Mouse (Mus musculus) adrenal gland, postnatal 36 days (tissue): ENCODE measurements around the gene Larp1. TPM values are rescaled to one million over a fixed set of nuclear protein-coding genes. Genes with fewer than 3 reads are reported as not detected.

Experiments
- DNase-seq, 2 experiments: peaks; one replicate each; pipeline ENCODE4 v3.0.0; 2021; ENCODE audit warnings: mixed read lengths in 1 of 2
- total RNA-seq, 2 experiments: library from RNA; stranded (reverse); gene quantifications; 2 replicates each; pipeline ENCODE4 v1.2.3; 2021

Gene Larp1
- total RNA-seq, 2 experiments from 2014 or later: 102 to 112 TPM

DNA sequence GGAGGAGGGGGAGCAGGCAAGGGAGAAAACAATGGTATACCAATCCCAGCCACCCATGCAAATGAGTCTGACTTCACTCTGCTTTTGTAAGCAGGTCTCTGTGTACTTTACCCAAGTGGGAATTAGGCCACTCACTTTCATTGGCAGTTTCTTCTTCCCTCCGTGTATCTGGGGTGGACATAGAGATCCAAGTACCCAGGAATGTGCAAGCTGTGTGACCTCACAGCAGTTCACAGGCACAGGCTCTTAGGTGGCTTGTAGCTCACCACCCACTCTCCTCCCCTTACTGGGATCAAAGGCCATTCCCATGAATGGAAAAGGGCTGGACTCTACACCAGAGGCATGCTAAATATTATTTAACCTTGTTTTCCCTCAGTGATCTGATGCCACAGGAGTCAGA is 10.0 kb upstream of the Larp1 start:
- no peak for DNase-seq

DNA sequence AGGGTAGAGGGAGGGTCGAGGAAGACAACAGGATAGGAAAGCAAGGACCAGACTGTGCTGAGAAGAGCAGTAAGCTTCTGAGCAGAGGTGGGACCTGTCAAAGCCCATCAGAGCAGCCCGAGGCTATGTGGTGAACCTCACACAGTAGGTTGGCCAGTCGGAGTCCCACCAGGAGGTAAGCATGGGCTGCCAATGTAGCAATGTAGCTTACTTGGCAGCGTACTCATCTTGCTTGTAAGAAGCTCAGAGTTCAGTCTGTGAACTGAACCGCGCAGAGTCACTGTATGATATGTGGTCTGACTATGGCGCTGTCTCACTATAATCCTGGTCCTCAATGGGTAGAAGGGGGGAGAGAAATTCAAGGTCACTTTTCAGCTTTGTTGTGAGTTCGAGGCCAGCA is 5.7 kb upstream of the Larp1 start:
- no peak for DNase-seq

- peak; percentile 67 to 81 for DNase-seq
Measured at GRCm38 (mm10) chr11:58003734-58004133, 5.1 kb upstream of the Larp1 start.

GRCm38 (mm10) chr11:58005110-58005509 is 3.8 kb upstream of the Larp1 start:
- no peak for DNase-seq

- DNase-seq: no peak
Measured at GRCm38 (mm10) chr11:58008013-58008412, 851 bp upstream of the Larp1 start.

DNA sequence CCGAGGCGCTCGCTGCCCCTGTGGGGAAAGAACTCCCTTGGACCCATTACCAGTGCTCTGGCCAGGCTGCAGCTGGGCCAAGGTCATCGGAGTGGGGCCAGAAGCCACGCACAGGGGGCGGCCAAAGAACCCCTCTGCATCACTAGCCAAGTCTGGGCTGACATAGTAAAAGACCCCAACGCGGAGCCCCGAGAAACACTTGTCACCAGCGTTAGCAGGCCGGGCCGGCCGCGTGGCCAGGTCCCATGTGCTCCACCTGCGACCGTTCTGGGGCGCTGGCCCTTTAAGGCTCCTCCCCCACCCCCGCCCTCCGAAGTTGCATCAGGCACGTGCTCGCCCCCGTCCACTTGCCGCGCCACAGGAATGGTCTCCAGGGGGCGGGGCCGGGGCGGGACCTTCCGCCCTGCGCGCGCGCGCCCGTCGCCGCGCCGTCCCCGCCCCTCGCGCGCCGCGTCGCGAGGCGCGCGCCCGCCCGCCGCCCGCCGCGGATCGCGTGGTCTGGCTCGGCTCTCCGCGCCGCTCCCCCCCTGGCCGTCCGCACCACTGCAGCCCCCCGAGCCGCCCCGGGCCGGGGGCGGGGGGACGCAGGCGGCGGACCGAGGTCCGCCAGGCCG is 320 bp upstream of the Larp1 start:
- DNase-seq: peak; percentile 87 to 93

DNA sequence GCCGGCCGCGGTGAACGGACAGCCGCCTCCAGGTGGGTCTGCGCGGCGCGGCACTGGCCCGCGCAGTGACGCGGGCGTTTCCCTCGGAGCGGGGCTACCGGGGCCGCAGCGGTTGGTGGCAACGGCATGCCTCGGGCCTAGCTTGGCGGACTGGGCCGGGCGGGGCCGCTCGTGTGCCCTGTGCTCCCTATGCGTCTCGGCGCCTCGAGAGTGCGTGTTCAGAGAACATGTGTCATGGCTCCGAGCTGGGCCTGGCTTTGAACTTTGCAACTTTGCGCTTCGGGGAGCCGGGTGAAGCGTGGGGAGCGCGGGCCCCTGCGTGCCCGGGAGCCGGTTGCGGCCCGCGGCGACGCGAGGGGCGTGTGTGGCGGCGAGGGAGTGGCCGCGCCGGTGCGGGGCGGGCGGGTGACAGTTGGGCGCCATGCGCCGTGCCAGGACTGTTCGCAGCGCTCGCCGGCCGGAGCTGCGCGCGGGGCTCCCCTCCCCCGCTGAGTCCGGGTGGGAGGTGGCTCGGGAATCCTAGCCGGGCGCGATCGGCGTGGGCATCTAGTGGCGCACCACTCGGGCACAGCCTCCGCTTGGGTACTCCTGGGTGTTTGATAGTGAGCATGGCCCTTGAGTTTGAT is 765 bp downstream of the Larp1 start:
- peak; percentile 85 to 90 for DNase-seq

GRCm38 (mm10) chr11:58010226-58010781 is 1.4 kb downstream of the Larp1 start:
- peak; percentile 37 to 40 for DNase-seq

- no peak for DNase-seq
Measured at GRCm38 (mm10) chr11:58010930-58011329, 2.1 kb downstream of the Larp1 start.

- DNase-seq: no peak
Measured at GRCm38 (mm10) chr11:58011813-58012212, 2.9 kb downstream of the Larp1 start.

GRCm38 (mm10) chr11:58012674-58013073 is 3.8 kb downstream of the Larp1 start:
- no peak for DNase-seq

- DNase-seq: no peak
Measured at GRCm38 (mm10) chr11:58013100-58013499, 4.2 kb downstream of the Larp1 start.

GRCm38 (mm10) chr11:58014604-58015003 is 5.7 kb downstream of the Larp1 start:
- no peak for DNase-seq

- no peak for DNase-seq
Measured at GRCm38 (mm10) chr11:58015339-58015738, 6.5 kb downstream of the Larp1 start.

- no peak for DNase-seq
Measured at GRCm38 (mm10) chr11:58016371-58016770, 7.5 kb downstream of the Larp1 start.

- DNase-seq: no peak
Measured at GRCm38 (mm10) chr11:58017422-58017821, 8.6 kb downstream of the Larp1 start.

GRCm38 (mm10) chr11:58018287-58018686 is 9.4 kb downstream of the Larp1 start:
- DNase-seq: peak; percentile 22 to 59

GRCm38 (mm10) chr11:58018701-58019100 is 9.8 kb downstream of the Larp1 start:
- DNase-seq: no peak

DNA sequence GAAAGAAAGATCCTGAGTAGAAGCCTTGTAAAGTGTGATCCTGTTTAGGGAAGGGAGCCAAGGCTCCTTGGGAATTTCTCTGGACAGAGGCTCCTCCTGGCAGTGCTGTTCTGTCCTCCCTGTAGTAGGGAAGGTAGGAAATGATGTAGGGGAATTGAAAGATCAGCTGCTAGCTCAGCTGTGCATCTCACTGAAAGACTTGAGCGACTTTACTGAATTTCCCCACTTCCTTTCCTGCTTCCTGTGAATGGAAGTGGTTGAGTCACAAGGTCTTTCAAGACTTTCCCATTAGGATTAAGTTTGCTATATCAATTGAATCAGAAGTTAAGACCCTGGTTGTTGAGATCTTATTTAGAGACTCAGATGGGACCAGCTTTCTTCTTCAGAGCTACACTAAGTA is 12.2 kb downstream of the Larp1 start:
- DNase-seq: no peak

DNA sequence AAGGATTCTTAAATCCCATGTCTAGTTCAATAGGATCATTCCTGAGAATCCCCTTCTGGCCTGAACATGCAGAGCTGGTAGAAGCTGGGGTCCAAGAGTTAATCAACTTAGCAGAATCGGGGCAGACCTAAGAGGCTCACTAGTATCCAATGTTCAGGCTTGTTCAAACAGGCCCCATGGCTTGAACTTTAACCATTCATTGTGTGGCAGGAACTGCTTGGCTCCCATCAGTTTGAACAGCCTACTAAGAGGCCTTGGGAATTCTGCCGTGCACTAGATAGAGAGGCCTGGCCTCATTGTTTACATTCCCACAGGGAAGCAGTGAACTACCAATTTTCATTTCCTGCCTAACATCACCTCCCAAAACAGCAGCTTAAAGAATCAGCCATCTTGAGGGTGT is 12.8 kb downstream of the Larp1 start:
- no peak for DNase-seq

DNA sequence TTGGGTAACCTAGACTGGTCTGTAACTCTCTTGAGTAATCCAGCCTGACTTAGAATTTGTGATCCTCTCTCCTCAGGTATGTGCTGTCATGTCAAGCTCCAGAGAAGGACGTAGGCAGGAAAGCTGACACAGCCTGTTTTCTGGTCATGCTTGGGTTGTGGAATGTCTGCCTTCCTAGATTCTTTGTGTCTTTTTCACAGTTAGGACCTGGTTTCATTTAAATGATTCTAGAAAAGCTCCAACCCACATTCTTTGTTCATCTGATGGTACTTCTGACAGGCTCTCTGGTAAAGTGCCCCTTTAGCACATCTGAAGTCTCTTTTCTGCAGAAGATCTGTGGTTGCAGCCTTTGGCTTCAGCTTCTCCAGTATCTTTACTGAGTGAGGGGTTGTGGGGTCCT is 15.4 kb downstream of the Larp1 start:
- no peak for DNase-seq

- DNase-seq: no peak
Measured at GRCm38 (mm10) chr11:58024671-58025070, 15.8 kb downstream of the Larp1 start.

GRCm38 (mm10) chr11:58025881-58026280 is 17.0 kb downstream of the Larp1 start:
- no peak for DNase-seq

DNA sequence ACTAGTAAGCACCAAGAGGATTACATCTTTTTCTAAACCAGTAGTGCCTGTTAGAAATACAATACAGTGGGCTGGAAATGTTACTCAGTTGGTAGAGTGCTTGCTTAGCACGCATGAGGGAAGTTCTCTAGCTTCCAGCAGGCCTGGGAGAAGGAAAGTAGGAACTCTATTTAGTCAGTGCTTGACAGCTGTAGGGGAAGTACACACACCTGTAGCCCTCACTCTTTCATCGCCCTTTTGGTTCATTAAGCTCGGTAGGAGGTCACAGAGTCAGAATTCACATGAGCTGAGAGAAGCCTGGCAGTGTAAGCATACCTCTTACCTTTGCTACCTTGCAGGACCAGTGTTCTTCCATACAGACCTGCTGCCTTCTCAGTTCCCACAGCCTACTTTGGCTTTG is 17.5 kb downstream of the Larp1 start:
- DNase-seq: no peak
